Mouse (Mus musculus) midbrain, embryonic 12.5 days (tissue): ENCODE results near the gene Pcp4. TPM values are rescaled to one million over a fixed set of nuclear protein-coding genes. Genes with fewer than 3 reads are reported as not detected.

Experiments used
- ATAC-seq: fragments of 200-750 bp; cut with Nextera tagmentation; 2 replicates; pipeline ENCODE4 v1.8.0; 2017; ENCODE audit warnings: low read depth, moderate TSS enrichment, moderate library complexity; ENCODE audit not compliant: low FRiP score
- H3K27ac ChIP-seq: fragments of 300-500 bp; sonication (generic); replicated peaks from 2 replicates; pipeline ENCODE4 v1.5.1; 2016; ENCODE audit warnings: mild to moderate bottlenecking
- H3K27me3 ChIP-seq: fragments of 300-500 bp; sonication (generic); 2 replicates; pipeline ENCODE4 v1.6.1; 2016; ENCODE audit warnings: mild to moderate bottlenecking
- H3K36me3 ChIP-seq: fragments of 300-500 bp; sonication (generic); 2 replicates; pipeline ENCODE4 v1.6.1; 2016
- H3K4me1 ChIP-seq: fragments of 300-500 bp; sonication (generic); 2 replicates; pipeline ENCODE4 v1.6.1; 2016
- H3K4me2 ChIP-seq: fragments of 300-500 bp; sonication (generic); replicated peaks from 2 replicates; pipeline ENCODE4 v1.6.1; 2016; ENCODE audit warnings: mild to moderate bottlenecking, moderate library complexity
- H3K4me3 ChIP-seq: fragments of 300-500 bp; sonication (generic); 2 replicates; pipeline ENCODE4 v1.5.1; 2016; ENCODE audit warnings: mild to moderate bottlenecking
- H3K9ac ChIP-seq: fragments of 300-500 bp; sonication (generic); replicated peaks from 2 replicates; pipeline ENCODE4 v1.6.1; 2016; ENCODE audit warnings: mild to moderate bottlenecking, moderate library complexity
- H3K9me3 ChIP-seq: fragments of 300-500 bp; sonication (generic); 2 replicates; pipeline ENCODE4 v1.6.1; 2016; ENCODE audit warnings: mild to moderate bottlenecking
- WGBS: fragments of 180-500 bp; shearing (Covaris S2); methylation state at CpG from one replicate; pipeline ENCODE4 v1.1.7; 2016; 5-methylcytosine and 5-hydroxymethylcytosine counted together
- polyA plus RNA-seq: library from polyadenylated mRNA; unstranded; fragments of >200 nt; fragmentation: Nextera tagmentation; extraction: Ambion mirVana; gene quantifications from 2 replicates; pipeline ENCODE4 v1.2.1, GENCODE M21; 2016

The Pcp4 gene
- polyA plus RNA-seq, 1 experiment from 2014 or later: 12.9 TPM

DNA sequence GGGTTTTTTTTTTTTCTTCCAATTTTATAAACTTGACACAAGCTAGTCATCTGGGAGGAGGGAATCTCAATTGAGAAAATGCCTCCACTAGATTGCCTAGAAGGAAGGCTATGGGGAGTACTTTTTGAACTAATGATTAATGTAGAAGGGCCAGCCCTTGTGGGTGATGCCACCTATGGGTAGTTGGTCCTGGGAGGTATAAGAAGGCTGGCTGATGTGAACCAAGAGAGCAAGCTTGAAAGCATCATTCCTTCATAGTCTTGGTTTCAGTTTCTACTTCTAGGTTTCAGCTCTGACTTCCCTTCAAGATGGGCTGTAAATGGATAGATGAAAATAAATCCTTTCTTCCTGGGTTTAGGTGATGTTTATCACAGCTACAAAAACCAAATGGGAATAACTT is 13.3 kb upstream of the Pcp4 start:
- H3K4me2 ChIP-seq: no peak overlapping the region
- H3K27me3 ChIP-seq: no peaks in the 10 kb centered on the region; the same call in 1 of the 2 replicates
- no peaks in the 10 kb centered on the region for H3K36me3 ChIP-seq
- H3K27ac ChIP-seq: no peak overlapping the region
- H3K4me3 ChIP-seq: no peak overlapping the region
- H3K4me1 ChIP-seq: no peaks in the 10 kb centered on the region
- ATAC-seq: no peak
- H3K9ac ChIP-seq: no peak overlapping the region
- H3K9me3 ChIP-seq: no peaks in the 10 kb centered on the region

DNA sequence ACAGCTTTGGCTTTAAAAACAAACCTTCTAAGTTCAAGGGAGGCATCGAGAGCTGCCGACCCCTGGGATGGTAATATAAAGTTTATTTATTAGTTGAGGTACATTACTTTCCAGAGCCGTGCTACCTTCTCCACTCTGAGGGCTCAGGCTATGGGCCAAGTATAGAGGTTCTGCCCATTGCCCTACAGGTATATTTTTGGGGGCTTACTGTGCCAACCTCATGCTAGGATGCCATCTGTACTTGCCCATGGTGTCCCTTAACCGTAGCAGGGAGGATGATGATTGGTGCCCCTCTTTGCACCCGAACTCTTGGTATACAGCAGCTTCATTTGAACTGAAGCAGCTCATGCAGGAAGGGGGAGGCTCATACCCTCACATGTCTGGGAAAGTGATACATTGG is 9.8 kb upstream of the Pcp4 start:
- no peaks in the 10 kb centered on the region for H3K36me3 ChIP-seq
- H3K27me3 ChIP-seq: no peaks in the 10 kb centered on the region; the same call in 1 of the 2 replicates
- 90% methylated on average over 5 of the region's 5 CpGs for WGBS

DNA sequence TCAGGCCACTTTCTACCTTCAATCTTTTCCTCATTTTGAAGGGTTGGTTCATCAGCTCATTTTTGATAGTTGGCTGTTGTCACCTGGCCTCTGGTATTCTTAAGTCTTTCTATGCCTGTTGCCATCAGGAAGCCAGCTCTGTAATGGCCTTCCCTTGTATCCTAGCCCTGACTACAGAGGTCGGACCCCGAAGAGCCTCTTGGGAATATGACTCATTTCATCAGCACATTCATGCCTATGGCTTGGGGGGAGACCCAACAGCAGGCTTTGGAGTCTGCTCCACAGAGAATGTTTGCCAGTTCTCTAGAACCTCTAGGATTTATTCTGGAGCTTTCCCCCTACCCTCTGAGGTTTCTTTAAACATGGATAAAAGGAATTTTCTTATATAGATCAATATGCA is 8.1 kb upstream of the Pcp4 start:
- H3K27ac ChIP-seq: no peak overlapping the region
- no peak overlapping the region for H3K9ac ChIP-seq
- H3K27me3 ChIP-seq: no peaks in the 10 kb centered on the region; the same call in 1 of the 2 replicates
- H3K4me1 ChIP-seq: no peaks in the 10 kb centered on the region
- no peaks in the 10 kb centered on the region for H3K9me3 ChIP-seq
- H3K36me3 ChIP-seq: no peaks in the 10 kb centered on the region
- no peak overlapping the region for H3K4me2 ChIP-seq
- WGBS: 96% methylated on average over 2 of the region's 2 CpGs
- no peak for ATAC-seq
- H3K4me3 ChIP-seq: no peak overlapping the region

More for the DNA sequence above, 9.8 kb upstream of the Pcp4 start:
- H3K9me3 ChIP-seq: no peaks in the 10 kb centered on the region
- no peak for ATAC-seq
- H3K4me3 ChIP-seq: no peak overlapping the region
- no peak overlapping the region for H3K9ac ChIP-seq
- H3K4me1 ChIP-seq: no peaks in the 10 kb centered on the region
- no peak overlapping the region for H3K27ac ChIP-seq
- no peak overlapping the region for H3K4me2 ChIP-seq

GRCm38 (mm10) chr16:96460788-96461187 is 6.6 kb upstream of the Pcp4 start:
- Histone ChIP-seq H3K9ac (no peak overlapping the region), H3K27me3 (no peaks in the 10 kb centered on the region; the same call in 1 of the 2 replicates), H3K4me3 (no peak overlapping the region), H3K27ac (no peak overlapping the region), H3K36me3 (no peaks in the 10 kb centered on the region), H3K4me1 (no peaks in the 10 kb centered on the region), H3K9me3 (no peaks in the 10 kb centered on the region), H3K4me2 (no peak overlapping the region)
- ATAC-seq: no peak
- 73% methylated on average over 3 of the region's 3 CpGs for WGBS

GRCm38 (mm10) chr16:96468011-96468410 is 605 bp downstream of the Pcp4 start:
- Histone ChIP-seq H3K27ac (no peak overlapping the region), H3K36me3 (no peaks in the 10 kb centered on the region), H3K9ac (no peak overlapping the region), H3K4me2 (no peak overlapping the region), H3K27me3 (peaks cover 3% of the 10 kb centered on the region; the same call in 1 of the 2 replicates), H3K4me3 (no peak overlapping the region), H3K9me3 (no peaks in the 10 kb centered on the region), H3K4me1 (peaks cover 5% of the 10 kb centered on the region; the same call in 1 of the 2 replicates)
- 68% methylated on average over 4 of the region's 4 CpGs for WGBS
- ATAC-seq: no peak

DNA sequence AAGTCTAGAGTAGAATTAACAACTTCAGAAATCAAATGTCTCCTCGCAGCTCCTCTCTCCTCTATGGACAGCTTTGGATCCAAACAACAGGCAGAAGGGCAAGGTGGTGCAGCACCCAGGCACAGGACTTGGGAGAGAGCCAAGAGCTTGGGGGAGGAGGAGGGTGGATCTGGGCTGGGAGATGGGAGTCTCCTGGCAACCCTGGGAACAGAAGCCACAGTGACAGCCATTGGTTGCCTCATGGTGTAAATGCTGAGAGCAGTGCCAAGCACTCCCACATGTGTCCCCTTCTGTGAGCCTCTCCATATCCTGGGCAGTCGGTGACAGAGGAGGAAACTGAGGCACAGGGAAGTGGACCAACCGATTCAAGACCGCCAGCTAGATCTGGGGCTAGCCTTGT is 1.3 kb downstream of the Pcp4 start:
- H3K9me3 ChIP-seq: no peaks in the 10 kb centered on the region
- H3K9ac ChIP-seq: no peak overlapping the region
- peaks cover 5% of the 10 kb centered on the region; the same call in 1 of the 2 replicates for H3K4me1 ChIP-seq
- H3K4me3 ChIP-seq: no peak overlapping the region
- 85% methylated on average over 4 of the region's 4 CpGs for WGBS
- peaks cover 3% of the 10 kb centered on the region; the same call in 1 of the 2 replicates for H3K27me3 ChIP-seq
- no peaks in the 10 kb centered on the region for H3K36me3 ChIP-seq
- no peak overlapping the region for H3K4me2 ChIP-seq
- no peak overlapping the region for H3K27ac ChIP-seq
- ATAC-seq: peak; percentile 47; the same call in 1 of the 2 replicates

DNA sequence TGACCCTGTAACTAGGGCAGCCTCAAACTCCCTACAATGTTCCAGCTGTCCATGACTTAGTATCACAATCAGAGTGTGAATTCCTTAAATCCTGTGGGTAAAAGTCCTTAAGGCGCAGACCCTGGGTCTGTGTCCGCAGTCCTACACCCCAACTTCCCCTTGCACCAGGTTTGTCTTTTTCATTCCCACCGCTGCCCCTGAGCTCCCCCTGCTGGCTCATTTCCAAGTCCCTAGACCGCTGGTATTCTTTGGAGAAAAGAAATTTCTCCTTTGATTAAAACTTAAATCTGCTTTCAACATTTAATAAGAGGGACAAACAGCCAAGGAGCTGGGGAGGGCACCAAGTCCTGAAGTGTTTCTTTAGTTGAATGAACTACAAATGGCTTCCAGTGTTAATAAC is 2.2 kb downstream of the Pcp4 start:
- no peak overlapping the region for H3K27ac ChIP-seq
- H3K4me2 ChIP-seq: no peak overlapping the region
- no peak overlapping the region for H3K9ac ChIP-seq
- no peaks in the 10 kb centered on the region for H3K9me3 ChIP-seq
- H3K36me3 ChIP-seq: no peaks in the 10 kb centered on the region
- no peak for ATAC-seq
- no peak overlapping the region for H3K4me3 ChIP-seq
- peaks cover 3% of the 10 kb centered on the region; the same call in 1 of the 2 replicates for H3K27me3 ChIP-seq
- H3K4me1 ChIP-seq: peaks cover 5% of the 10 kb centered on the region; the same call in 1 of the 2 replicates
- 55% methylated on average over 4 of the region's 4 CpGs for WGBS

- Histone ChIP-seq H3K4me1 (peaks cover 5% of the 10 kb centered on the region; the same call in 1 of the 2 replicates), H3K27ac (no peak overlapping the region), H3K9ac (no peak overlapping the region), H3K4me3 (no peak overlapping the region), H3K27me3 (peaks cover 3% of the 10 kb centered on the region; the same call in 1 of the 2 replicates), H3K36me3 (no peaks in the 10 kb centered on the region), H3K4me2 (no peak overlapping the region), H3K9me3 (no peaks in the 10 kb centered on the region)
- ATAC-seq: no peak
- 28% methylated on average over 5 of the region's 5 CpGs for WGBS
Observed at GRCm38 (mm10) chr16:96472361-96472760, 5.0 kb downstream of the Pcp4 start.

DNA sequence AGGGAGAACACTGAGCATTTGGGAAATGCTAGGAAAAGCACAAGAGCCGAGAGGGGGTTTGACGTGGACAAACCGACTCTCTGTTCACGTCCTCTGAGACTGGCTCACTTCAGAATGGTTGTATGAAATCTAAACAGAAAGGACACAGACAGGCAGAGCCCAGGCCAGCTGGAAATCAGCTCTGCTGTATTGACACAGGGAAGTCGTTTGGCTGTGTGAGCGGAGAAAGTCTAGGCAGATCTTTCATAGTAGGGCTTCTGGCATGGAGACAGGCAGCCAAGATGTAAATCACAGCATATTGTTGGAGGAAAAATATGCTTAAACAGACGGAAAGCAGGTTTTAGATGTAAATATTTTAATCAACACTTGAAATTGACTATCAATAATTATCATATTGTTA is 5.4 kb downstream of the Pcp4 start:
- WGBS: 56% methylated on average over 7 of the region's 7 CpGs
- H3K4me1 ChIP-seq: peaks cover 5% of the 10 kb centered on the region; the same call in 1 of the 2 replicates
- H3K27ac ChIP-seq: no peak overlapping the region
- no peak overlapping the region for H3K9ac ChIP-seq
- H3K27me3 ChIP-seq: peaks cover 3% of the 10 kb centered on the region; the same call in 1 of the 2 replicates
- H3K36me3 ChIP-seq: no peaks in the 10 kb centered on the region
- no peaks in the 10 kb centered on the region for H3K9me3 ChIP-seq
- no peak overlapping the region for H3K4me3 ChIP-seq
- no peak overlapping the region for H3K4me2 ChIP-seq
- no peak for ATAC-seq

DNA sequence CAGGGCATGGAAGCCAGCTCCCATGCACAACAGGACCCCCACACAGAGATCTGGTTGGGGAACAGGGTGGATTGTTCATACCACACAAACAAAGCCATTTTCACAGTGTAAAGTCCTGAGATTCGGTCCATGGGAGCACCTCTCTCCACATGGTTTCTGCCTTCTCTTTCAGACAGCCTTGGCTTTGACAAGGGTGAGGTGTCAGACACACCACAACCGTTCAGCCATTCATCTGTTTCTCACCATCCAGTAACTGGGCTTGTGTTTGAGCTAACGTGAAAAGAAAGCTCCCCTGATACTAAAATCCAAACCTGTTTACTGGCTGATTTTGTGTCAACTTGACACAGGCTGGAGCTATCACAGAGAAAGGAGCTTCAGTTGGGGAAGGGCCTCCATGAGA is 6.8 kb downstream of the Pcp4 start:
- Histone ChIP-seq H3K9me3 (no peaks in the 10 kb centered on the region), H3K9ac (no peak overlapping the region), H3K36me3 (no peaks in the 10 kb centered on the region), H3K27me3 (no peaks in the 10 kb centered on the region; the same call in 1 of the 2 replicates), H3K27ac (no peak overlapping the region), H3K4me1 (peaks cover 5% of the 10 kb centered on the region; the same call in 1 of the 2 replicates), H3K4me2 (no peak overlapping the region), H3K4me3 (no peak overlapping the region)
- 80% methylated on average over 3 of the region's 3 CpGs for WGBS
- ATAC-seq: no peak

DNA sequence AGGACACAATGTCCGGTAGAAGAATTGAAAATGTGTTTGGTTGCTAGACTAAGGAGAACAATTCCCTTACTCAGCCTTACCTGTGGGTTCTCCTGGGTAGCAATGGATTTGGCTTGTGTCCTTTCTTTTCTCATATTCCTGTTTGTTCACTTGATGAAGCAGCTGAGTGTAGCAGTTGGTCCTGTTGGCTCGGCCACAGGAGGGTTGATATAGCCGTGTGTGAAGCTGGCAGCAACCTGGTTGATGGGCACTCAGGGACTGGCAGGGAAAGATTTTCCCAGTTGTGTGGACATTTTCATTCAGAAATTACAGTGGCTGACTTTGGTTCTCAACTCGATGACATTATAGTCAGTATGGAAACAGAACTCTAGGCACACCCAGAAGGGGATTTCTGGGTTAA is 14.4 kb downstream of the Pcp4 start:
- H3K9me3 ChIP-seq: no peaks in the 10 kb centered on the region

GRCm38 (mm10) chr16:96487007-96487684 is 19.7 kb downstream of the Pcp4 start:
- H3K4me2 ChIP-seq: no peak overlapping the region
- no peaks in the 10 kb centered on the region for H3K27me3 ChIP-seq
- H3K9me3 ChIP-seq: no peaks in the 10 kb centered on the region
- ATAC-seq: no peak
- H3K36me3 ChIP-seq: no peaks in the 10 kb centered on the region
- no peak overlapping the region for H3K4me3 ChIP-seq
- H3K9ac ChIP-seq: no peak overlapping the region
- no peak overlapping the region for H3K27ac ChIP-seq
- H3K4me1 ChIP-seq: no peaks in the 10 kb centered on the region
- 71% methylated on average over 11 of the region's 11 CpGs for WGBS

More for the DNA sequence above, 14.4 kb downstream of the Pcp4 start:
- 95% methylated on average over 4 of the region's 4 CpGs for WGBS
- Histone ChIP-seq H3K4me2 (no peak overlapping the region), H3K4me3 (no peak overlapping the region), H3K27me3 (no peaks in the 10 kb centered on the region), H3K36me3 (no peaks in the 10 kb centered on the region), H3K9ac (no peak overlapping the region), H3K27ac (no peak overlapping the region), H3K4me1 (no peaks in the 10 kb centered on the region)
- no peak for ATAC-seq
